Comparison of ENCODE assay signal across 8 mouse cellular contexts in genomic region chr11:69012071-69012601, GRCm38 (mm10). TPM values are rescaled to one million over a fixed set of nuclear protein-coding genes. Genes with fewer than 3 reads are reported as not detected.
A peak's percentile ranks its signal among the peaks of the same experiment; 100 is the strongest.
DNase-seq lines count a peak whose midpoint lies in the region; ATAC-seq and TF ChIP-seq lines count a peak whose summit lies in the region.

No protein-coding gene starts in this region.

- H3K4me3 ChIP-seq in hindbrain, embryonic 16.5 days (ENCODE audit: low read length) = peak overlapping the region; percentile 43
- peak overlapping the region; percentile 64 for H3K4me3 ChIP-seq in left cerebral cortex, adult 2 months

- peak overlapping the region; percentile 83 for H3K27ac ChIP-seq in hindbrain, embryonic 16.5 days (ENCODE audit: low read depth, low read length)
- peak overlapping the region; percentile 91 for H3K27ac ChIP-seq in left cerebral cortex, adult 2 months

- no peaks in the 10 kb centered on the region for H3K27me3 ChIP-seq in hindbrain, embryonic 16.5 days (replicated peaks; ENCODE audit: control insufficient read depth, insufficient read depth, low read length)

- H3K9ac ChIP-seq in hindbrain, embryonic 16.5 days (ENCODE audit: low read depth, low read length) = peak overlapping the region; percentile 64

- no peaks in the 10 kb centered on the region for H3K9me3 ChIP-seq in hindbrain, embryonic 16.5 days (ENCODE audit: control insufficient read depth, low read length)

- H3K4me1 ChIP-seq in hindbrain, embryonic 16.5 days (ENCODE audit: control insufficient read depth, insufficient read depth, low read depth, low read length) = peaks cover 19% of the 10 kb centered on the region

- 3% methylated on average over 18 of the region's 18 CpGs for WGBS in hindbrain, embryonic 16.5 days

- DNase-seq in T-cell, adult 2 months (ENCODE audit: low spot score) = peak; percentile 87
- peak; percentile 84 to 87 for DNase-seq in cerebellum, postnatal 36 days
- peak; percentile 93 for DNase-seq in gastrocnemius, adult 18-20 months (ENCODE audit: low spot score)
- DNase-seq in left cerebral cortex, adult 2 months (ENCODE audit: extremely low spot score in 1 of 2, low spot score in 2 of 2) = peak; percentile 82
- DNase-seq in right cerebral cortex, adult 2 months (ENCODE audit: low spot score in 2 of 2) = peak; percentile 87 to 89
- DNase-seq in urinary bladder, postnatal 14 days (ENCODE audit: low spot score) = peak; percentile 89

- peak; percentile 81 for ATAC-seq in hindbrain, embryonic 16.5 days
- ATAC-seq in megakaryocyte, adult 5-6 weeks (ENCODE audit: poor library complexity, severe bottlenecking) = peak; percentile 69

- H3K36me3 ChIP-seq in hindbrain, embryonic 16.5 days (ENCODE audit: control insufficient read depth, insufficient read depth, low read length) = no peaks in the 10 kb centered on the region

- intact Hi-C loops in left cerebral cortex, adult 2 months (cut with DNase I) = no loop called here

- no peak for TF ChIP-seq CTCF in left cerebral cortex, adult 2 months (IDR thresholded peaks at IDR 0.05)

- H3K4me2 ChIP-seq in hindbrain, embryonic 16.5 days (ENCODE audit: low read length) = peak overlapping the region; percentile 87

RNA-seq across cellular contexts. Expression of gene Ctc1, which starts 3.6 kb away (rescaled TPM):
- 1 to 10 TPM; 9.4 to 9.5 TPM for total RNA-seq in gastrocnemius, adult 18-20 months (2021)
- 62.9 and 66.0 TPM in 2 replicates for polyA plus RNA-seq in hindbrain, embryonic 16.5 days (2015; fragmentation: Nextera tagmentation; extraction: Ambion mirVana)
- total RNA-seq in left cerebral cortex, adult 2 months (2021) = 10 to 100 TPM; 38.7 to 39.8 TPM
- total RNA-seq in megakaryocyte, adult 5-6 weeks (2015) = 28.0 and 34.5 TPM in 2 replicates
- 15.8 and 20.5 TPM in 2 replicates for total RNA-seq in megakaryocyte, adult 5-6 weeks (2017)

RNA-seq across cellular contexts. Expression of gene Pfas, which starts 3.9 kb away (rescaled TPM):
- total RNA-seq in gastrocnemius, adult 18-20 months (2021) = 1 to 10 TPM; 7.0 to 9.6 TPM
- polyA plus RNA-seq in hindbrain, embryonic 16.5 days (2015; fragmentation: Nextera tagmentation; extraction: Ambion mirVana) = 12.9 and 16.4 TPM in 2 replicates
- 10 to 100 TPM; 20.1 to 24.7 TPM for total RNA-seq in left cerebral cortex, adult 2 months (2021)
- 7.3 and 10.3 TPM in 2 replicates for total RNA-seq in megakaryocyte, adult 5-6 weeks (2015)
- total RNA-seq in megakaryocyte, adult 5-6 weeks (2017) = 7.4 and 10.4 TPM in 2 replicates

RNA-seq across cellular contexts. Expression of gene Aurkb, which starts 33.3 kb away (rescaled TPM):
- not detected for total RNA-seq in gastrocnemius, adult 18-20 months (2021)
- polyA plus RNA-seq in hindbrain, embryonic 16.5 days (2015; fragmentation: Nextera tagmentation; extraction: Ambion mirVana) = 26.9 and 32.2 TPM in 2 replicates
- under 1 TPM; 0.25 to 0.30 TPM for total RNA-seq in left cerebral cortex, adult 2 months (2021)
- 105 and 116 TPM in 2 replicates for total RNA-seq in megakaryocyte, adult 5-6 weeks (2015)
- 116 and 125 TPM in 2 replicates for total RNA-seq in megakaryocyte, adult 5-6 weeks (2017)

RNA-seq across cellular contexts. Expression of gene Rangrf, which starts 37.2 kb away (rescaled TPM):
- 10 to 100 TPM; 59.5 to 62.4 TPM for total RNA-seq in gastrocnemius, adult 18-20 months (2021)
- 30.0 and 36.9 TPM in 2 replicates for polyA plus RNA-seq in hindbrain, embryonic 16.5 days (2015; fragmentation: Nextera tagmentation; extraction: Ambion mirVana)
- total RNA-seq in left cerebral cortex, adult 2 months (2021) = 10 to 100 TPM; 15.7 to 17.0 TPM
- 10.2 and 13.1 TPM in 2 replicates for total RNA-seq in megakaryocyte, adult 5-6 weeks (2015)
- 4.7 and 6.8 TPM in 2 replicates for total RNA-seq in megakaryocyte, adult 5-6 weeks (2017)

RNA-seq across cellular contexts. Expression of gene Slc25a35, which starts 44.2 kb away (rescaled TPM):
- 1 to 10 TPM; 4.8 to 5.2 TPM for total RNA-seq in gastrocnemius, adult 18-20 months (2021)
- polyA plus RNA-seq in hindbrain, embryonic 16.5 days (2015; fragmentation: Nextera tagmentation; extraction: Ambion mirVana) = 2.3 and 3.4 TPM in 2 replicates
- 1 to 10 TPM; 5.0 to 5.2 TPM for total RNA-seq in left cerebral cortex, adult 2 months (2021)
- total RNA-seq in megakaryocyte, adult 5-6 weeks (2015) = 6.6 and 7.9 TPM in 2 replicates
- total RNA-seq in megakaryocyte, adult 5-6 weeks (2017) = 1.8 and 2.4 TPM in 2 replicates

Comparison
In these comparisons a context has a peak if more than half of its experiments do, and no peak if none do; other contexts are left out.
1. Peak in every context shown above with its lines: DNase-seq, ATAC-seq, H3K4me3 ChIP-seq and H3K27ac ChIP-seq.
2. RNA of gene Aurkb, which starts 33.3 kb away (total RNA-seq): 105 to 125 TPM in megakaryocyte, adult 5-6 weeks; 0.25 to 0.30 TPM in left cerebral cortex, adult 2 months and not detected in gastrocnemius, adult 18-20 months; every median in the first group is over 10 times any median in the second.